Mouse (Mus musculus): Measurements from ENCODE around the gene Hspa8. TPM values are rescaled to one million over a fixed set of nuclear protein-coding genes. Genes with fewer than 3 reads are reported as not detected.
"Not testable (repeated sequence)": the region's sequence is repeated elsewhere in the genome, so short reads cannot be mapped to it uniquely, and the experiment has no call there.

Gene Hspa8
- total RNA-seq (2018; cell fraction: chromatin; rRNA removed), result 100 to 1,000 TPM; 183 to 800 (median 346) TPM
- total RNA-seq (2018; cell fraction: cytosol; rRNA removed), result 1,000 to 10,000 TPM; 1,453 to 2,341 (median 1,907) TPM
- 1,000 to 10,000 TPM in 10 of 26 experiments, 100 to 1,000 TPM in 16; 433 to 1,679 (median 948) TPM for total RNA-seq (2018; cell fraction: nucleus; rRNA removed)
- 1,550 to 2,580 TPM (median 2,450 TPM) in 3 replicates for polyA plus RNA-seq (2018)

- Histone ChIP-seq H3K4me3 (ENCODE audit: inconsistent target) (peak within 1 kb of the TSS; percentile 78), H3K27ac (peak within 1 kb of the TSS; percentile 99), H3K36me3 (ENCODE audit: inconsistent target) (peaks cover 14% of the 10 kb centered on the region; the same call in 1 of the 2 replicates), H3K79me2 (ENCODE audit: inconsistent target) (peaks cover 29% of the 10 kb centered on the region)
- WGBS (ENCODE audit: missing documents), result under 1% methylated on average over 80 of the region's 83 CpGs
Measured at GRCm38 (mm10) chr9:40800675-40801612, at the start of gene Hspa8. Gene Hspa8 (plus strand): TSS chr9:40800984.

DNA sequence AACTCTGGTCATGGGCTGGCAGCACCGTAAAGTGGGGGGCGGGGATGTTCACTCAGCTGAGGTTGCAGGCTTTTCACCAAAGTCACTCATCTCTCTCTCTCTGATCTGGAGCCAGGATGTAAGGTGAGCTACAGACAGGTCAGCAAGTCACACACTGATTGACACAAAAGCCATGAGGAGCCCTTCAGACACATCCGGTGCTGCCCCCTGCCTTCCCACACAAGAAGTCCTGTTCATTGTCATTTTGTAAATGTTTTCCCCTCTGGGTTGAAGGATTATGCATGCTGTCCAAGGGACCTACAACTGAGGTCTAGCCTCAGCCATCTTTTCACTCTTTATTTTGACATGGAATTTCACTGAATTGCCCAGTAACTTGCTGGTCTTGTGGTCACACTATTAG is 49.0 kb upstream of the Hspa8 start:
- Histone ChIP-seq H3K27ac (no peak overlapping the region), H3K4me3 (ENCODE audit: inconsistent target) (no peak overlapping the region)
- WGBS (ENCODE audit: missing documents), result 69% methylated on average over 3 of the region's 3 CpGs

DNA sequence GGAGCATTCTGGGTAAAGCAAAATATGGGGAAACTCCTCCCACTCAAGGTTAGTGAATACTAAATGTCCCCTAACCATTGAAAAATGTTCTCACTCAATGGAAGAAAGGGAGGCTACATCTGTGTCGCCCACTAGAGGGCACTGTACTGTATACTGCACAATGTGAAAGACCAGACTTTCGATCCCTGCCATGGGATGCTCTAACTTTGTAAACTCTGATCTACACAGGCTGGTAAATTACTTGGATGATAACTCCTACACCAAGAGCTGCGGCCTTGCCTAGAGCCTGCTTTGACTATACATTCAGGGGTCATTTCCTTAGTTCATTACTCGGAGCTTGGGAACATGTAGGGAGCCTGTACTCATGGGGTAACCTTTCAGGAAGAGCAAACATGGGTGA is 44.4 kb upstream of the Hspa8 start:
- Histone ChIP-seq H3K36me3 (ENCODE audit: inconsistent target) (no peaks in the 10 kb centered on the region), H3K27ac (no peak overlapping the region), H3K4me3 (ENCODE audit: inconsistent target) (no peak overlapping the region), H3K79me2 (ENCODE audit: inconsistent target) (no peaks in the 10 kb centered on the region)
- WGBS (ENCODE audit: missing documents), result 27% methylated on average over 3 of the region's 4 CpGs

More for the DNA sequence above, 49.0 kb upstream of the Hspa8 start:
- Histone ChIP-seq H3K79me2 (ENCODE audit: inconsistent target) (no peaks in the 10 kb centered on the region), H3K36me3 (ENCODE audit: inconsistent target) (no peaks in the 10 kb centered on the region)

DNA sequence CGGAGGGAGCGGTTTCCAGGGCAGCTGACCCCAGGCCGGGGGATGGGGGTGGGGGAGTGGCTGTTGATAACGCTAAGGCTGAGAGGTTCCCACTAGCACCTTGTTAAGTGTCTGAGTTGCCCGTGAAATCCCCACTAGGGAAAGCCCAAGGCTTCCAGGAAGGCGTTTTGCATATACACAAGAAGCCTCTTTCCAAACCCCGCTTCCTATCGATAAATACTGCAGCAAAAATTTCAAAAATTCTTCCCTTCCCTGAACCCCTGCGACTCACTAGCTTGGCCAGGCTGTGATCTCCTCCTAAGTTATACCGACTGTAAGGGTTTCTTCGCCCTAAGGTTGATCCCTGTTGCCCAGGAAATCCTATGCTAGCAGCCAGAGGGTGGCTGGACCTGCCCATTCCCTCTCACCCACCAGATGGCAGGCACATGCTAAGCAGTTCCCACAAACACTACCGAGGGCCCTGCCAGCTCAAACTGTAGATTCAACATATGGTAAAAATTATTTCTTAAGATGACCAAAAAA is 43.6 kb upstream of the Hspa8 start:
- 31% methylated on average over 12 of the region's 12 CpGs for WGBS (ENCODE audit: missing documents)
- no peaks in the 10 kb centered on the region for H3K79me2 ChIP-seq (ENCODE audit: inconsistent target)
- peak overlapping the region; percentile 47 for H3K27ac ChIP-seq
- no peaks in the 10 kb centered on the region for H3K36me3 ChIP-seq (ENCODE audit: inconsistent target)
- H3K4me3 ChIP-seq (ENCODE audit: inconsistent target), result peak overlapping the region; percentile 12; the same call in 1 of the 2 replicates

DNA sequence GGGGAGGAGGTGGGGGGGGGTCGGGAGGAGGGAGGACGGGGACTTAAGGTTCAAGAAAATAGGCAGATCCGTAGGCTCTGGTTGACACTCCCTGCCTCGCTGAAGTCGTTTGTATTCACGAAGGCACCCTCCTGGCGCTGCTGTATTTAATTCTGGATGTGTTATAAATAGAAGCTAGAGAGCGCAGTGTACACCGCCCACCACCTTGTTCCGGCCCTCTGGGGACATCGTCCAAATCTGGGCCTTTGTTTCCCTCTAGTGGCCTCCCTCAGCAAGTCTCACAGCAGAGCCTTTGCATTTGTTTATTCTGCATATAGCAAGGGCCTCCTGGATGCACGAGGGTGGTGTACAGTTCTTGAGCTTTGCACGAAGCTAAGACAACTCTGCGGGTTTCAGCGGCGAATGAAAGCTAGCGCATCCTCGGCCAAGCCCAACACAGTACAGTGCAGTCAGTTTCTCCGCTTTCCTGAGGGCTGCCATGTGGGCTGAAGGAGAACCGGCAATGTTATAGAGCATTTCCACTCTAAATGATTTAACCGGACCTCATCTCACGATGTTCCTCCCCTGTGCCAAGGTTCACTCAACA is 43.0 kb upstream of the Hspa8 start:
- Histone ChIP-seq H3K79me2 (ENCODE audit: inconsistent target) (no peaks in the 10 kb centered on the region), H3K27ac (peak overlapping the region; percentile 47), H3K4me3 (ENCODE audit: inconsistent target) (peak overlapping the region; percentile 12; the same call in 1 of the 2 replicates), H3K36me3 (ENCODE audit: inconsistent target) (no peaks in the 10 kb centered on the region)
- WGBS (ENCODE audit: missing documents), result 3% methylated on average over 20 of the region's 22 CpGs

- Histone ChIP-seq H3K4me3 (ENCODE audit: inconsistent target) (no peak overlapping the region), H3K27ac (no peak overlapping the region), H3K79me2 (ENCODE audit: inconsistent target) (no peaks in the 10 kb centered on the region), H3K36me3 (ENCODE audit: inconsistent target) (no peaks in the 10 kb centered on the region)
- 37% methylated on average over 6 of the region's 6 CpGs for WGBS (ENCODE audit: missing documents)
Measured at GRCm38 (mm10) chr9:40762354-40762753, 38.4 kb upstream of the Hspa8 start.

DNA sequence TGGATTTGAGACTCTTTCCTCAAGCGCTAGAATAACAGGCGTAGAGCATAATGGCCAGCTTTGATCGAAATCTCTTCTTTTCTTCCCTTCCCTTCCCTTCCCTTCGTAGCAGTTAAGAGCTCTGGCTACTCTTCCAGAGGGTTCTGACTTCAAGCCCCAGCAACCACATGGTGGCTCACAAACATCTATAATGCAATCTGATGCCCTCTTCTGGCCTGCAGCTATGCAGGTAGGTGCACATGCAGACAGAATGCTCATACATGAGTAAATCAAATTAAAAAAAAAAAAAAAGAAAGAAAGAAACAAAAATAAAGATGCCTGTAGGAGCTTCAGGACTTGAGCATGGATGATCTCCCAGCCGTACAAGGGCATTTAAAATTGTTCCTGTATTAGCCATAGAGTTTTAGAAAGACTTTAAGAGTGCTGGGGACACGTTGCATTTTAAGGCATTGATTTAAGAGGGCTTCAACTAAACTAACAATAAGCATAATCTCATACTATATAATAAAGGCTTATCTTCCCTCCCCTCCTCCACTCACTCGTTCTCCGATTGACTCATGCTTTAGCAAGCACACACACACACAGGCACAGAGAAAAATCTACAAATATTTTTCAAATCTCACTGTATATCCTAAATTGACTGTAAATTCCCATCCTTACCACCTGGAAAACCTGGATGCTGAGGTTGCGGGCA is 35.8 kb upstream of the Hspa8 start:
- WGBS (ENCODE audit: missing documents), result 64% methylated on average over 5 of the region's 9 CpGs
- no peaks in the 10 kb centered on the region for H3K79me2 ChIP-seq (ENCODE audit: inconsistent target)
- peak overlapping the region; percentile 1; the same call in 1 of the 2 replicates for H3K4me3 ChIP-seq (ENCODE audit: inconsistent target)
- H3K27ac ChIP-seq, result peak overlapping the region; percentile 38
- no peaks in the 10 kb centered on the region for H3K36me3 ChIP-seq (ENCODE audit: inconsistent target)

DNA sequence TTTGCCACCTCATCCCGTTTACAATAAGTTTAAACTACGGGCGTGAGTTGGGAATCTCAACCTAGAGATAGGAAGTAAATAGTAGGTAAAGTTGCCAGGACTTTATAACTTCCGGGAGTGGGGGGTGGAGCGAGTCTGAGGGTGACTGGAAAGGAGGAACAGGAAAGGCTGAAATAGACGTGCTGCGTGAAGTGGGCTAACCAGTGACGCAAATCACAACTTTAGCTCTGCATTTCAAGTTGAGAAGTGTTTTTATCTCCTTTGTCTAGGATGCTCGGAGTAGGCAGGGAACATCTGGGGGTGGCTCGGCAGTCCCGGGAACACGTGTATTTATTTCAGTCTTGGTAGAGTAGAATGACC is 35.2 kb upstream of the Hspa8 start:
- no peaks in the 10 kb centered on the region for H3K36me3 ChIP-seq (ENCODE audit: inconsistent target)
- peak overlapping the region; percentile 38 for H3K27ac ChIP-seq
- WGBS (ENCODE audit: missing documents), result 23% methylated on average over 12 of the region's 12 CpGs
- H3K79me2 ChIP-seq (ENCODE audit: inconsistent target), result no peaks in the 10 kb centered on the region
- H3K4me3 ChIP-seq (ENCODE audit: inconsistent target), result peak overlapping the region; percentile 1; the same call in 1 of the 2 replicates

GRCm38 (mm10) chr9:40766058-40766605 is 34.7 kb upstream of the Hspa8 start:
- H3K79me2 ChIP-seq (ENCODE audit: inconsistent target), result no peaks in the 10 kb centered on the region
- 87% methylated on average over 7 of the region's 7 CpGs for WGBS (ENCODE audit: missing documents)
- H3K27ac ChIP-seq, result peak overlapping the region; percentile 38
- H3K4me3 ChIP-seq (ENCODE audit: inconsistent target), result no peak overlapping the region
- no peaks in the 10 kb centered on the region for H3K36me3 ChIP-seq (ENCODE audit: inconsistent target)

DNA sequence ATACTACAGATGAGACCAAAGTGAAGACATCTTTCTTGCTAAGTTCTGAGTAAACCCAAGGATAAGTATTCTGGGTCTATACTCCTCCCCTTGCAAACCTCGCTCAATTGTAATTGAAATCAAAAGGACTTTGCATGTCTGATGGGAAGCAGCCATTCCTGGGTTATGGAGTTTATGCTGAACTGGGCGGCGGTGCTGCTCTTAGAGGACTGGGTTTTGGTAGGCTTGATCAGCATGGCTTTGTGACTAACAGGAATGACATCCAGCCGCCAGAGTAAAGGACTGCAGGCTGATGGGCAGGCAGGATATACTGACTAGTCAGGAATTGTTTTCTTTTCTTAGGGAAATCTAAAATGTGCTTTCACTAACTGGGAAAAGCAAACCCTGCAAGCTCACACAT is 32.8 kb upstream of the Hspa8 start:
- WGBS (ENCODE audit: missing documents), result 92% methylated on average over 4 of the region's 4 CpGs

DNA sequence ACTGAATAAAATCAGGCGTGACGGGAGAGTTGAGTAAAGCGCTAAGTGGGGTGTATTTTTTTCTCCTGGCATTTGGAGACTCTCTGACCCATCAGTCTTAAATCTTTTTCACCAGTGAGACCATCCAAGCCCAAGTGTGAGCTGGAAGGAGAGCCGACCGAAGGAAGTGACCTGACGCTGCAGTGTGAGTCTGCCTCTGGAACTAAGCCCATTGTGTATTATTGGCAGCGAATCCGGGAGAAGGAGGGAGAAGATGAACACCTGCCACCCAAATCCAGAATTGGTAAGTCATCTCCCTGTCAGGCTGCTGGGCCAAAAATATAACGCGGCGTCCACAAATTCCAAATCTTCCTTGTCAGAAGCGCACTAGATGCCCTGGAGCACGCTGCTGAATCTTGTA is 28.5 kb upstream of the Hspa8 start:
- no peaks in the 10 kb centered on the region for H3K79me2 ChIP-seq (ENCODE audit: inconsistent target)
- no peaks in the 10 kb centered on the region for H3K36me3 ChIP-seq (ENCODE audit: inconsistent target)
- 92% methylated on average over 13 of the region's 13 CpGs for WGBS (ENCODE audit: missing documents)
- no peak overlapping the region for H3K4me3 ChIP-seq (ENCODE audit: inconsistent target)
- H3K27ac ChIP-seq, result no peak overlapping the region

More for the DNA sequence above, 32.8 kb upstream of the Hspa8 start:
- no peaks in the 10 kb centered on the region for H3K36me3 ChIP-seq (ENCODE audit: inconsistent target)
- no peak overlapping the region for H3K27ac ChIP-seq
- no peak overlapping the region for H3K4me3 ChIP-seq (ENCODE audit: inconsistent target)
- H3K79me2 ChIP-seq (ENCODE audit: inconsistent target), result no peaks in the 10 kb centered on the region

DNA sequence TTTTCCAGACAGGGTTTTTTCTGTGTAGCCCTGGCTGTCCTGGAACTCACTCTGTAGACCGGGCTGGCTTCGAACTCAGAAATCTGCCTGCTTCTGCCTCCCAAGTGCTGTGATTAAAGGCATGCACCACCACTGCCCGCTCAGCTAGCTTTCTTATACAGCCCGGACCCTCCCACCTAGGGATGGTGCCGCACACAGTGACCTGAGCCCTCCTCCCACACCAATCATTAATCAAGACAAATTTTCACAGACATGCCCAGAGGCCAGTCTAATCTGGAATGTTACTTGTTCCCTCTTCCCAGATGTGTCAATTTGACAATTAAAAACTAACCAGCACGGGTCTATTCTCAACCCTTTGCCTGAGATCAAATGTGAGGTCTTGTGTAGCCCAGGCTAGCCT is 27.6 kb upstream of the Hspa8 start:
- H3K79me2 ChIP-seq (ENCODE audit: inconsistent target); H3K4me3 ChIP-seq (ENCODE audit: inconsistent target): not testable (repeated sequence)
- 93% methylated on average over 5 of the region's 6 CpGs for WGBS (ENCODE audit: missing documents)

GRCm38 (mm10) chr9:40773869-40774268 is 26.9 kb upstream of the Hspa8 start:
- H3K36me3 ChIP-seq (ENCODE audit: inconsistent target), result no peaks in the 10 kb centered on the region
- H3K27ac ChIP-seq, result no peak overlapping the region
- WGBS (ENCODE audit: missing documents), result 91% methylated on average over 4 of the region's 4 CpGs
- H3K4me3 ChIP-seq (ENCODE audit: inconsistent target), result no peak overlapping the region
- no peaks in the 10 kb centered on the region for H3K79me2 ChIP-seq (ENCODE audit: inconsistent target)

More for the DNA sequence above, 27.6 kb upstream of the Hspa8 start:
- not testable (repeated sequence) for H3K36me3 ChIP-seq (ENCODE audit: inconsistent target); H3K27ac ChIP-seq

DNA sequence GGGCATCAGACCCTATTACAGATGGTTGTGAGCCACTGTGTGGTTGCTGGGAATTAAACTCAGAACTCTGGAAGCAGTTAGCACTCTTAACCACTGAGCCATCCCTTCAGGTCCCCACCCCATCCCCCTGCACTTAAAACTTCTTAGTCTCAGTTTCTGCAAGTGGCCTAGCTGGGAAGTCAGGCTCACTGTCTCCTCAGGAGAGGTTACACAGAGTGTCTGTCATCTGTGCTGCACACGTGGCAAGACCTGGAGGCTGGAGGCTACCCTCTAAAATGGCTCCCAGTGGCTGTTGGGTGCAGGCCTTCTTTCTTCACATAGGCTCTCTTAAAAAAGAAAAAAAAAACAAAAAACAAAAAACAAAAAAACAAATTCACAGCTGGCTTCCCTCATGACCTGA is 24.7 kb upstream of the Hspa8 start:
- WGBS (ENCODE audit: missing documents), result 75% methylated on average over 1 of the region's 1 CpGs
- H3K27ac ChIP-seq, result no peak overlapping the region
- no peaks in the 10 kb centered on the region for H3K79me2 ChIP-seq (ENCODE audit: inconsistent target)

More for the DNA sequence above, 24.7 kb upstream of the Hspa8 start:
- H3K4me3 ChIP-seq (ENCODE audit: inconsistent target), result no peak overlapping the region
- H3K36me3 ChIP-seq (ENCODE audit: inconsistent target), result no peaks in the 10 kb centered on the region

Measured in macrophage (primary cell).